Mouse (Mus musculus) kidney, adult 11 months (tissue): ENCODE results near the gene Gm8764.
"Not testable (repeated sequence)": the region's sequence is repeated elsewhere in the genome, so short reads cannot be mapped to it uniquely, and the experiment has no call there.

ENCODE experiments used
- DNase-seq: peaks from one replicate; pipeline ENCODE4 v3.0.0; 2022

The Gm8764 gene

DNA sequence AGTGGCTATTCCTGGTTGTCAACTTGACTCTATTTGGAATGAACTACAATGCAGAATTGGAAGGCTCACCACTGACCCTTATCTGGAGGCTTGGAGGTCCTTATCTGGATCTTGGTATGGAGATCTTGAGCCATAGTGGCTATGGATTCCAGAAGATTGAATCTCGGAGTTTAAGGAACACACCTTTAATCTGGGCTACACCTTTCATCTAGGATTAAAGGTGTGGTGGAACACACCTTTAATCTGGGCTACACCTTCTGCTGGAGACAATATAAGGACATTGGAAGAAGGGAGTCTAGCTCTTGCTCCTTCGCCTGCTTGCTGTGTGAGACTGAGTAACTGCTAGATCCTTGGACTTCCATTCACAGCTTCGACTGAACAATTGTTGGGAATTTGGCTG lies at the start of gene Gm8764:
TSS of gene Gm8764 (plus strand) at position 301 of the 400 bp plus-strand sequence.
- DNase-seq = not testable (repeated sequence)

DNA sequence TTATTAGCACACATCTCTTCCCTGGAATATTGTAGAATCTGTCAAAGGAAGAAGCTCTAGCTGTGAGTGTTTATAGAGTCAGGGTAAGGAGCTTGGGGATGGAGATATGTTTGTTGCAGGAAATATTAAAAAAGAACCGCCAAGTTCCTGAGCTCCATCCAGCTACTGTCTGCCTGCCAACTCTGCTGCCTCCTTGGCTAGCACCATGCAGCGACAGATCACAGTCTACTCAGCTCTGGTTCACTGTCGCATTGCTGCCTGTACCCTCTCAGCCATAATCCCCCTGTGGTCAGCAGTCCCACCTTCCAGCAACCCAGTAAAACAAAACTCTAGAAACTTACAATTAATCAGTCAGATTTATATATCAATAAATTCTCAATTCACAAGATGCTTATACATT lies 49.8 kb upstream of the Gm8764 start:
- no peak for DNase-seq

DNA sequence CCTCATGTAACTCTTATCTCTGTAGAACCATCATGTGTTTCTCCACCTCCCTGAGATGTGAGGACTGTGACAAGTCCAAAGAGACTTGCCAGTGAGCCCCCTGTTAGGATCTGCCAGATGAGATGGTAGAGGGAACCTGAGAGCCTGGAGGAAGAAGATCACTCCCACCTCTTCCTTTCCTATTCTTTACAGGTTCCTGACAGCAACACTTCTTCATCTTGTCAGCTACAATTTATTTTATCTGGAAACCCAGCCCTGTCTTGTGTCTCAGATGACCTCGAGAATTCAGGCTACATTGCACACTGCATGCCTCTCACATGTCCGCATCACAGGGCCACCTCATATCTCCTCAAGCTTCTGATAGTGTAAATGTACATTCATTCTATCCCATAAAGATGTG lies 41.5 kb upstream of the Gm8764 start:
- no peak for DNase-seq

DNA sequence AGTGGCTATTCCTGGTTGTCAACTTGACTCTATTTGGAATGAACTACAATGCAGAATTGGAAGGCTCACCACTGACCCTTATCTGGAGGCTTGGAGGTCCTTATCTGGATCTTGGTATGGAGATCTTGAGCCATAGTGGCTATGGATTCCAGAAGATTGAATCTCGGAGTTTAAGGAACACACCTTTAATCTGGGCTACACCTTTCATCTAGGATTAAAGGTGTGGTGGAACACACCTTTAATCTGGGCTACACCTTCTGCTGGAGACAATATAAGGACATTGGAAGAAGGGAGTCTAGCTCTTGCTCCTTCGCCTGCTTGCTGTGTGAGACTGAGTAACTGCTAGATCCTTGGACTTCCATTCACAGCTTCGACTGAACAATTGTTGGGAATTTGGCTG lies 17.1 kb upstream of the Gm8764 start, which contains the start of gene Gm21293:
TSS of gene Gm21293 (plus strand) at position 301 of the 400 bp plus-strand sequence.
- not testable (repeated sequence) for DNase-seq

DNA sequence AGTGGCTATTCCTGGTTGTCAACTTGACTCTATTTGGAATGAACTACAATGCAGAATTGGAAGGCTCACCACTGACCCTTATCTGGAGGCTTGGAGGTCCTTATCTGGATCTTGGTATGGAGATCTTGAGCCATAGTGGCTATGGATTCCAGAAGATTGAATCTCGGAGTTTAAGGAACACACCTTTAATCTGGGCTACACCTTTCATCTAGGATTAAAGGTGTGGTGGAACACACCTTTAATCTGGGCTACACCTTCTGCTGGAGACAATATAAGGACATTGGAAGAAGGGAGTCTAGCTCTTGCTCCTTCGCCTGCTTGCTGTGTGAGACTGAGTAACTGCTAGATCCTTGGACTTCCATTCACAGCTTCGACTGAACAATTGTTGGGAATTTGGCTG lies 8.6 kb upstream of the Gm8764 start, which contains the start of gene Gm6763:
TSS of gene Gm6763 (plus strand) at position 301 of the 400 bp plus-strand sequence.
- DNase-seq = not testable (repeated sequence)

DNA sequence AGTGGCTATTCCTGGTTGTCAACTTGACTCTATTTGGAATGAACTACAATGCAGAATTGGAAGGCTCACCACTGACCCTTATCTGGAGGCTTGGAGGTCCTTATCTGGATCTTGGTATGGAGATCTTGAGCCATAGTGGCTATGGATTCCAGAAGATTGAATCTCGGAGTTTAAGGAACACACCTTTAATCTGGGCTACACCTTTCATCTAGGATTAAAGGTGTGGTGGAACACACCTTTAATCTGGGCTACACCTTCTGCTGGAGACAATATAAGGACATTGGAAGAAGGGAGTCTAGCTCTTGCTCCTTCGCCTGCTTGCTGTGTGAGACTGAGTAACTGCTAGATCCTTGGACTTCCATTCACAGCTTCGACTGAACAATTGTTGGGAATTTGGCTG lies 8.4 kb downstream of the Gm8764 start, which contains the start of gene Gm21304:
TSS of gene Gm21304 (plus strand) at position 301 of the 400 bp plus-strand sequence.
- DNase-seq = not testable (repeated sequence)

DNA sequence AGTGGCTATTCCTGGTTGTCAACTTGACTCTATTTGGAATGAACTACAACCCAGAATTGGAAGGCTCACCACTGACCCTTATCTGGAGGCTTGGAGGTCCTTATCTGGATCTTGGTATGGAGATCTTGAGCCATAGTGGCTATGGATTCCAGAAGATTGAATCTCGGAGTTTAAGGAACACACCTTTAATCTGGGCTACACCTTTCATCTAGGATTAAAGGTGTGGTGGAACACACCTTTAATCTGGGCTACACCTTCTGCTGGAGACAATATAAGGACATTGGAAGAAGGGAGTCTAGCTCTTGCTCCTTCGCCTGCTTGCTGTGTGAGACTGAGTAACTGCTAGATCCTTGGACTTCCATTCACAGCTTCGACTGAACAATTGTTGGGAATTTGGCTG lies 16.9 kb downstream of the Gm8764 start, which contains the start of gene Gm21312:
TSS of gene Gm21312 (plus strand) at position 301 of the 400 bp plus-strand sequence.
- not testable (repeated sequence) for DNase-seq

DNA sequence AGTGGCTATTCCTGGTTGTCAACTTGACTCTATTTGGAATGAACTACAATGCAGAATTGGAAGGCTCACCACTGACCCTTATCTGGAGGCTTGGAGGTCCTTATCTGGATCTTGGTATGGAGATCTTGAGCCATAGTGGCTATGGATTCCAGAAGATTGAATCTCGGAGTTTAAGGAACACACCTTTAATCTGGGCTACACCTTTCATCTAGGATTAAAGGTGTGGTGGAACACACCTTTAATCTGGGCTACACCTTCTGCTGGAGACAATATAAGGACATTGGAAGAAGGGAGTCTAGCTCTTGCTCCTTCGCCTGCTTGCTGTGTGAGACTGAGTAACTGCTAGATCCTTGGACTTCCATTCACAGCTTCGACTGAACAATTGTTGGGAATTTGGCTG lies 25.4 kb downstream of the Gm8764 start, which contains the start of gene Gm20765:
TSS of gene Gm20765 (plus strand) at position 301 of the 400 bp plus-strand sequence.
- DNase-seq = not testable (repeated sequence)

DNA sequence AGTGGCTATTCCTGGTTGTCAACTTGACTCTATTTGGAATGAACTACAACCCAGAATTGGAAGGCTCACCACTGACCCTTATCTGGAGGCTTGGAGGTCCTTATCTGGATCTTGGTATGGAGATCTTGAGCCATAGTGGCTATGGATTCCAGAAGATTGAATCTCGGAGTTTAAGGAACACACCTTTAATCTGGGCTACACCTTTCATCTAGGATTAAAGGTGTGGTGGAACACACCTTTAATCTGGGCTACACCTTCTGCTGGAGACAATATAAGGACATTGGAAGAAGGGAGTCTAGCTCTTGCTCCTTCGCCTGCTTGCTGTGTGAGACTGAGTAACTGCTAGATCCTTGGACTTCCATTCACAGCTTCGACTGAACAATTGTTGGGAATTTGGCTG lies 33.9 kb downstream of the Gm8764 start, which contains the start of gene Gm4340:
TSS of gene Gm4340 (plus strand) at position 301 of the 400 bp plus-strand sequence.
- not testable (repeated sequence) for DNase-seq

DNA sequence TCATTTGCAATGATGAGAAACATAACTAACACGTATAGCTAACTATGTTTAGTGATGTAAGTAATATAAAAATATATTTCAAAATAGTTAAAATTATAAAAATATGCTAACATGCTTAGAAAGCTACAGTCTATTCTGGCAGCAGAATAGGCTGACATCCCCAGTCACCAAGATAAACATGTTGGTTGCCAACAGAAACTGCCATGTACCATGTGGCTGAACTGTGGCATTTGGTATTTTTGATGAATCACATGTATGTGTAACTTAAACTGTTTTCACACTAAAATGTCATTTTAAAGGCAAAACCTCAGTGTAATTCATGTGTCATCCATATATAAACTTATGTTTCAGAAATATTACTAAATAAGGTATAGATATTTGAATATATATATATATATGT lies 49.8 kb downstream of the Gm8764 start:
- DNase-seq = no peak

DNA sequence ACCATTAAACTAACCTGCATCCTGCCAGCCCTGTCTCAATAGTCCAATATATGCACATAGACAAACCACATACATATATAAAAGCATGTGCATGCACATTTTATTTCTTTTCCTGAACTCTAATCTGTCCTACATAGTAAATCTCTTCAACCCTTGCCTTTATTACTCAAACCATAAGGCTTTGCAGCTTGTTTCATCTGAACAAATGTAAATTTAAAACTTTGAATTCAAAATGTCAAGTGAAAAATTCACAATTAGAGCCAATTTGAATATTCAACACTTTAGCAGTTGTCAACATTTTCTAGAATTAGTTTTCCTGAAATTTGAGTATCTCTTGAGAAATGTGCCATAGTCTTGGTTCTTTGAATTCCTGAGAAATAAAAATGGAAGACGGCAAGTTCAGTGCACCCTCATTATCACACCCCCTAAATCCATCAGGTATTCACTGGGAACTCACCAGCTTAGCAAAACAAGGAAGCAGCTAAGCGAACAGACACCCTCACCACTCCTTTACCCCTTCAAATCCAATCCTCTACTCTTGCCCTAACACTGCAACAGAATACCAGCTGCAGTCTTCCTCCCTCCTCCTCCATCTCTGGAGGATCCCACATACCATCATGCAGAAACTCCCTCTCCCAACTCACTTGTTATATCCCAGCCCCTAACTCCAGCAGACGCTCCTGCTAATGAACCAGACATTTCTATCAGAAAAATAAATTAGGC lies 50.6 kb downstream of the Gm8764 start:
- no peak for DNase-seq
